Mouse (Mus musculus) MEL (cell line): ENCODE results near the gene Ppfibp1. TPM values are rescaled to one million over a fixed set of nuclear protein-coding genes. Genes with fewer than 3 reads are reported as not detected.
A peak's percentile ranks its signal among the peaks of the same experiment; 100 is the strongest.

ENCODE experiments used
- DNase-seq: peaks from one replicate; pipeline ENCODE4 v3.0.0; 2011; ENCODE audit warnings: low read depth, low spot score
- H3K27ac ChIP-seq: 2 replicates; pipeline ENCODE4 v1.5.1; 2012; ENCODE audit warnings: low read depth, mild to moderate bottlenecking, control low read depth, low read length, moderate library complexity; ENCODE audit not compliant: control insufficient read depth
- H3K27me3 ChIP-seq, 2 experiments: fragments of 150-350 bp in 1 of 2; sonication (generic) in 1 of 2; 2 replicates each; pipeline ENCODE4 v1.6.1; 2012; ENCODE audit warnings: low read length in 2 of 2, mild to moderate bottlenecking in 2 of 2, improper control_type of control experiment in 1 of 2, moderate library complexity in 1 of 2; ENCODE audit not compliant: insufficient read depth in 2 of 2, control insufficient read depth in 1 of 2
- H3K36me3 ChIP-seq, 2 experiments: 2 replicates each; pipeline ENCODE4 v1.6.1; 2012 to 2014; ENCODE audit warnings: low read length in 2 of 2, improper control_type of control experiment in 1 of 2, inconsistent platforms in 1 of 2, mild to moderate bottlenecking in 1 of 2; ENCODE audit not compliant: insufficient read depth in 2 of 2, control insufficient read depth in 1 of 2
- H3K4me1 ChIP-seq, 2 experiments: fragments of 150-350 bp in 1 of 2; sonication (generic) in 1 of 2; 2 replicates each; pipeline ENCODE4 v1.6.1; 2012; ENCODE audit warnings: low read length in 2 of 2, improper control_type of control experiment in 1 of 2, mild to moderate bottlenecking in 1 of 2; ENCODE audit not compliant: insufficient read depth in 2 of 2, control insufficient read depth in 1 of 2
- H3K4me3 ChIP-seq, 2 experiments: fragments of 150-350 bp in 1 of 2; sonication (generic) in 1 of 2; 2 replicates each; pipeline ENCODE4 v1.5.1; 2012; ENCODE audit warnings: low read depth in 2 of 2, low read length in 2 of 2, mild to moderate bottlenecking in 2 of 2, moderate library complexity in 2 of 2, control low read depth in 1 of 2, improper control_type of control experiment in 1 of 2; ENCODE audit not compliant: control insufficient read depth in 1 of 2, insufficient read depth in 1 of 2
- H3K79me2 ChIP-seq: 2 replicates; pipeline ENCODE4 v1.6.1; 2012; ENCODE audit warnings: mild to moderate bottlenecking, low read length, moderate library complexity; ENCODE audit not compliant: control insufficient read depth, poor library complexity, insufficient read depth
- H3K9ac ChIP-seq: 2 replicates; pipeline ENCODE4 v1.6.1; 2012; ENCODE audit warnings: low read depth, mild to moderate bottlenecking, control low read depth, low read length, moderate library complexity; ENCODE audit not compliant: control insufficient read depth, poor library complexity, severe bottlenecking
- H3K9me3 ChIP-seq: fragments of 150-350 bp; sonication (generic); replicated peaks from 2 replicates; pipeline ENCODE4 v1.6.1; 2012; ENCODE audit warnings: mild to moderate bottlenecking, low read length, improper control_type of control experiment, moderate library complexity; ENCODE audit not compliant: insufficient read depth
- CHD2 ChIP-seq: IDR thresholded peaks from 2 replicates; pipeline ENCODE4 v1.6.1; 2011; ENCODE audit warnings: low read length, improper control_type of control experiment
- ETS1 ChIP-seq: IDR thresholded peaks from 2 replicates; pipeline ENCODE4 v1.6.1; 2012; ENCODE audit warnings: low read depth, mild to moderate bottlenecking, inconsistent platforms, low read length, improper control_type of control experiment, moderate library complexity
- GABPA ChIP-seq: IDR thresholded peaks from 2 replicates; pipeline ENCODE4 v1.6.1; 2012; ENCODE audit warnings: low read depth, mild to moderate bottlenecking, inconsistent platforms, low read length, improper control_type of control experiment, moderate library complexity
- GATA1 ChIP-seq: IDR thresholded peaks from 2 replicates; pipeline ENCODE4 v1.6.1; 2011; ENCODE audit warnings: low read depth, low read length, improper control_type of control experiment
- JUND ChIP-seq: IDR thresholded peaks from 2 replicates; pipeline ENCODE4 v1.6.1; 2011; ENCODE audit warnings: low read depth, mild to moderate bottlenecking, improper control_type of control experiment, low read length
- KAT2A ChIP-seq: conservative IDR thresholded peaks from 2 replicates; pipeline ENCODE4 v1.6.1; 2012; ENCODE audit warnings: low read depth, low read length, improper control_type of control experiment, inconsistent platforms
- MAFK ChIP-seq: IDR thresholded peaks from 2 replicates; pipeline ENCODE4 v1.6.1; 2011; ENCODE audit warnings: low read depth, mild to moderate bottlenecking, low read length, improper control_type of control experiment, borderline replicate concordance
- MAZ ChIP-seq: IDR thresholded peaks from 2 replicates; pipeline ENCODE4 v1.6.1; 2012; ENCODE audit warnings: low read depth, mild to moderate bottlenecking, inconsistent platforms, low read length, improper control_type of control experiment
- MEF2A ChIP-seq: IDR thresholded peaks from 2 replicates; pipeline ENCODE4 v1.6.1; 2014; ENCODE audit warnings: low read depth, mild to moderate bottlenecking, inconsistent platforms, low read length, improper control_type of control experiment; ENCODE audit not compliant: poor library complexity, insufficient replicate concordance, severe bottlenecking; ENCODE audit errors: extremely low read depth
- NELFE ChIP-seq: IDR thresholded peaks from 2 replicates; pipeline ENCODE4 v1.6.1; 2011; ENCODE audit warnings: low read depth, low read length, improper control_type of control experiment
- POLR2AphosphoS2 ChIP-seq: IDR thresholded peaks from 2 replicates; pipeline ENCODE4 v1.6.1; 2011; ENCODE audit warnings: low read length, improper control_type of control experiment
- RCOR1 ChIP-seq: IDR thresholded peaks from 2 replicates; pipeline ENCODE4 v1.6.1; 2012; ENCODE audit warnings: low read depth, mild to moderate bottlenecking, inconsistent platforms, low read length, improper control_type of control experiment
- SMC3 ChIP-seq: IDR thresholded peaks from 2 replicates; pipeline ENCODE4 v1.6.1; 2011; ENCODE audit warnings: low read depth, low read length, improper control_type of control experiment
- TAL1 ChIP-seq: IDR thresholded peaks from 2 replicates; pipeline ENCODE4 v1.6.1; 2012; ENCODE audit warnings: mild to moderate bottlenecking, inconsistent platforms, low read length, moderate library complexity, mixed read lengths
- TBP ChIP-seq: IDR thresholded peaks from 2 replicates; pipeline ENCODE4 v1.8.0; 2011; ENCODE audit warnings: low read depth, low read length, improper control_type of control experiment
- USF2 ChIP-seq, 2 experiments: IDR thresholded peaks; 2 replicates each; pipeline ENCODE4 v1.6.1; 2011 to 2012; ENCODE audit warnings: improper control_type of control experiment in 2 of 2, low read length in 2 of 2, borderline replicate concordance in 1 of 2, inconsistent platforms in 1 of 2, low read depth in 1 of 2, mild to moderate bottlenecking in 1 of 2; ENCODE audit not compliant: insufficient read depth in 1 of 2
- ZKSCAN1 ChIP-seq: IDR thresholded peaks from 2 replicates; pipeline ENCODE4 v1.6.1; 2012; ENCODE audit warnings: low read depth, mild to moderate bottlenecking, inconsistent platforms, low read length, improper control_type of control experiment, moderate library complexity
- ZMIZ1 ChIP-seq: IDR thresholded peaks from 2 replicates; pipeline ENCODE4 v1.6.1; 2012; ENCODE audit warnings: low read depth, mild to moderate bottlenecking, inconsistent platforms, low read length, improper control_type of control experiment, moderate library complexity
- ZNF384 ChIP-seq: IDR thresholded peaks from 2 replicates; pipeline ENCODE4 v1.6.1; 2012; ENCODE audit warnings: low read depth, mild to moderate bottlenecking, inconsistent platforms, low read length, improper control_type of control experiment
- polyA plus RNA-seq, 2 experiments: library from polyadenylated mRNA; stranded (reverse) in 1 of 2; unstranded in 1 of 2; fragments of >175 nt in 1 of 2; fragments of >200 nt in 1 of 2; gene quantifications; 2 replicates each; pipeline versions ENCODE4 v1.2.1 to v1.2.4; 2012; ENCODE audit warnings: low replicate concordance in 2 of 2, low read depth in 1 of 2; ENCODE audit not compliant: insufficient read length in 2 of 2, insufficient read depth in 1 of 2, missing spikeins in 1 of 2
- total RNA-seq: library from RNA; depleted of rRNA; stranded (reverse); fragments of 300-350 nt; gene quantifications from 2 replicates; pipeline ENCODE4 v1.2.3, GENCODE M21; 2012

Ppfibp1 gene
- total and polyA plus RNA-seq, 3 experiments = 12.2 to 14.6 TPM; not detected in 1

- peaks cover 0 to 47% of the 10 kb centered on the region in 2 experiments; a peak in 2 of 4 replicates for H3K36me3 ChIP-seq
- DNase-seq = peak; percentile 55
- TF ChIP-seq CHD2 (peak; percentile 25; the same call in 1 of the 2 replicates), USF2 (IDR thresholded peaks at IDR 0.05; ENCODE audit: borderline replicate concordance in 1 of 2, insufficient read depth in 1 of 2, low read depth in 1 of 2, low read length in 2 of 2) (no peak)
- TF ChIP-seq, all 39 proteins: peak for 1
- Histone ChIP-seq H3K27ac (peak within 1 kb of the TSS; percentile 15; the same call in 1 of the 2 replicates), H3K9ac (0 out of 2 replicates have a peak within 1 kb of the TSS, but pooled peaks have one; percentile 1), H3K4me3 (no peak within 1 kb of the TSS), H3K9me3 (no peaks in the 10 kb centered on the region), H3K79me2 (no peaks in the 10 kb centered on the region), H3K27me3 (no peaks in the 10 kb centered on the region), H3K4me1 (peaks cover 34 to 56% of the 10 kb centered on the region in 2 experiments)
Observed at GRCm38 (mm10) chr6:146850050-146850449, 38.2 kb upstream of the Ppfibp1 start, which contains the start of gene Smco2. Gene Smco2, plus strand, starts transcription at chr6:146850104.

DNA sequence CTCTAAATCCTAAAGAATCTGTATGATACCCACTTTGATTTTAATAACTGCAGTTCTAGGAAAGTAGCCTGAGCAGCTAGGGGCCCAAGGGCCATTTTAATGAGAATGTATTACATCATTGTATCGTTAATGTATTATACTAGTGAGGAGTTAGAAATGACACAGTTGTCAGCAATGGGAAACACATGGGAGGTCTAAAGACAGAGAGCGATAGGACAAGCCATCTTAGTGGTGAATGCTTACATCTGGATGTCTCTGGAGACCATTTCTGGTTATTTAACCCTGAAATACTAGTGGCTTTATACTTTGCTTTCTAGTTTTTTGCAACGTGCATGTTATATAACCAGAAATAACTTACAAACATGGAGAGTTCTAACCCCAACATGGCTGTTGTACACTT, 36.4 kb upstream of the Ppfibp1 start:
- TF ChIP-seq TBP = no peak
- TF ChIP-seq RCOR1 = no peak
- TF ChIP-seq ZMIZ1 = no peak
- TF ChIP-seq KAT2A = no peak
- no peak for TF ChIP-seq GABPA
- TF ChIP-seq SMC3 = no peak
- no peak for TF ChIP-seq GATA1
- no peak for TF ChIP-seq ZKSCAN1
- no peak for TF ChIP-seq CHD2
- TF ChIP-seq JUND = no peak
- no peak for TF ChIP-seq NELFE
- no peak for TF ChIP-seq POLR2AphosphoS2
- no peak for TF ChIP-seq ETS1
- no peak for TF ChIP-seq ZNF384
- no peak for TF ChIP-seq MEF2A
- TF ChIP-seq MAFK = no peak
- no peak for TF ChIP-seq MAZ
- TF ChIP-seq TAL1 = no peak
- no peak for DNase-seq
- Histone ChIP-seq H3K27ac (no peak overlapping the region), H3K4me3 (no peak overlapping the region), H3K36me3 (peaks cover 0 to 32% of the 10 kb centered on the region in 2 experiments; a peak in 2 of 4 replicates), H3K27me3 (no peaks in the 10 kb centered on the region), H3K4me1 (peaks cover 20 to 39% of the 10 kb centered on the region in 2 experiments), H3K9me3 (no peaks in the 10 kb centered on the region), H3K79me2 (no peaks in the 10 kb centered on the region), H3K9ac (no peak overlapping the region)
